Mouse (Mus musculus) thymus, postnatal 10 days (tissue): ENCODE measurements at regions not wholly inside any gene's neighbourhood (a gene's known extent, or its start where the extent isn't known, plus 50 kb on each side); places are given as distances from the start of the nearest gene placed in this dataset.

Experiments used
- DNase-seq, 2 experiments: peaks; one replicate each; pipeline ENCODE4 v3.0.0; 2021; ENCODE audit warnings: low spot score in 2 of 2

GRCm38 (mm10) chr1:77933095-77933766 is 263.7 kb downstream of the Pax3 start:
- DNase-seq: no peak

DNA sequence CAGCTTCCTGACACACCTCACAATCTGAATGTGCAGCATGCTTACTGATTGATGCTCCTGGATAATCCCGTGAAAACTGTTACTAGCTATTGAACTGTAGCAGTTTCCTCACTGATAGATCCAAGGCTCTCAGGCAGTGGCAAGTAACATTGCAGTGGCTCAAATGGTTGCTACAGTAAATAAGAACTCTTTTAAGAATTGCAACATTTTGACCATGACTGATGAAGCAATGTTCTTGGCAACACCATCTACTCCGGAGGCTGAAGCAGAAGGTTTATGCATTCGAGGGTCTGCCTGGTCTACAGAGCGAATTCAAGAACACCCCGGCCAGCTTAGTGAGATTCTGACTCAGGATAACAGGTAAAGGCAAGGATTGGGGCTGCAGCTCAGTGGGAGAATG is 264.7 kb downstream of the Pax3 start:
- no peak for DNase-seq

GRCm38 (mm10) chr1:77930661-77931060 is 266.3 kb downstream of the Pax3 start:
- no peak for DNase-seq

GRCm38 (mm10) chr1:77929552-77929951 is 267.4 kb downstream of the Pax3 start:
- no peak for DNase-seq

- DNase-seq: no peak
Measured at GRCm38 (mm10) chr1:77926146-77926545, 270.8 kb downstream of the Pax3 start.

GRCm38 (mm10) chr1:77896226-77896625 is 300.7 kb downstream of the Pax3 start:
- no peak for DNase-seq

- DNase-seq: no peak
Measured at GRCm38 (mm10) chr1:77879026-77879425, 317.9 kb downstream of the Pax3 start.

DNA sequence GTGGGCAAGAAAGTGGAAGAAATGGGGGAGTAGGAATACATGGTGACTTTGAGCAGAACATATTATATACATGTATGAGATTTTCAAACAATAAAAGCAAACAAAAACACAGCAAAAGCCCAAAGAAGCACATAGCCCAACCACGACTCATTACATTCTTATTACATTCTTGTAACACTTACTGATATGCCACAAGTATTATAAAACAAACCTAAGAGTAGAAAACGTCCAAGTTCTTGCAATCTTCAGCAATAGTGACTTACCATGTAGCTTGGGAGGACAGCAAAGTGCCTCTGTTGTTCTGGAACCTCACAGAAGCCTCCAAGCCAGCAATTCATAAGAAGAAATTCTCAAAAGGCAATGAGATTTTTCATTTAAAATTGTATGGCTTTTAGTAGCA is 326.8 kb downstream of the Pax3 start:
- DNase-seq: no peak

DNA sequence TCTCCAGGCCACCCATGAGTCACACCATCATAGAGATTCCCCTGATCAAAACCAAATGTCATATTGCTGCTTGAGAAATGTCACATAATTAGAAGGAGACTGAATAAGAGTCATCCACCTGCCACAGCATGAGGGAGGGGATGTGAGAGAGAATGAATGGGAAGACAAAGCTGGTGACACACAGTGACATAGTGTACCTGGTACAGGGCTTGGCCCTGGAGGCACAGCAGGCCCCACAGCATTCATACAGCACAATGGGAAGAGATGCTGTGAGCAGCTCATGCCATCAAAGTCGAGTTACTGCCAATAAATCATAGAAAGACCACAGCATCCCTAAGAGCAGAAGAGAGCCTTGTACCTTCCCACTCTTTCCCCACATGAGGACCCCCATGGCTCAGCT is 327.8 kb downstream of the Pax3 start:
- DNase-seq: no peak

GRCm38 (mm10) chr1:77859931-77860330 is 337.0 kb downstream of the Pax3 start:
- no peak for DNase-seq

GRCm38 (mm10) chr1:77854366-77854765 is 339.5 kb upstream of the Epha4 start:
- DNase-seq: no peak

GRCm38 (mm10) chr1:77847766-77848615 is 333.1 kb upstream of the Epha4 start:
- no peak for DNase-seq

- DNase-seq: no peak
Measured at GRCm38 (mm10) chr1:77846039-77846727, 331.3 kb upstream of the Epha4 start.

DNA sequence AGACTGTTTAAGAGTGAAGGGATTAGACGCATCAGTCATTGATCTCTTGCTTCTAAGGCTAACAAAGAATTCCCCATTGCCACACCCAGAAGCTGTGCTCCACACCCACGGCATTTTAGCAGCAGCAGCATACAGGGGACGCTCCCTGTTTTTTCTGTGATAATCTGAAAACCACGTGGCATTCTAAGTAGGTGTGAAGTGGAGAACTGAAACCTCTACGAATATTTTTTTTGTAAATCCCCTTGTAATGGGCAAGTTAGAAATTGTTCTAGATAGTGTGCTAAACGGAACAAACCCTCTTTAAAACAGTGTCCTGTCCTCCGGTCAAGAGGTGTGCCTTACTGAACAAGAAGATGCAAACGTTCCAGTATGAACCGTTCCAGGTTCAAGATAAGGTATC is 325.8 kb upstream of the Epha4 start:
- no peak for DNase-seq

GRCm38 (mm10) chr1:77832174-77832573 is 317.3 kb upstream of the Epha4 start:
- no peak for DNase-seq

GRCm38 (mm10) chr1:77824716-77825387 is 310.0 kb upstream of the Epha4 start:
- DNase-seq: no peak

DNA sequence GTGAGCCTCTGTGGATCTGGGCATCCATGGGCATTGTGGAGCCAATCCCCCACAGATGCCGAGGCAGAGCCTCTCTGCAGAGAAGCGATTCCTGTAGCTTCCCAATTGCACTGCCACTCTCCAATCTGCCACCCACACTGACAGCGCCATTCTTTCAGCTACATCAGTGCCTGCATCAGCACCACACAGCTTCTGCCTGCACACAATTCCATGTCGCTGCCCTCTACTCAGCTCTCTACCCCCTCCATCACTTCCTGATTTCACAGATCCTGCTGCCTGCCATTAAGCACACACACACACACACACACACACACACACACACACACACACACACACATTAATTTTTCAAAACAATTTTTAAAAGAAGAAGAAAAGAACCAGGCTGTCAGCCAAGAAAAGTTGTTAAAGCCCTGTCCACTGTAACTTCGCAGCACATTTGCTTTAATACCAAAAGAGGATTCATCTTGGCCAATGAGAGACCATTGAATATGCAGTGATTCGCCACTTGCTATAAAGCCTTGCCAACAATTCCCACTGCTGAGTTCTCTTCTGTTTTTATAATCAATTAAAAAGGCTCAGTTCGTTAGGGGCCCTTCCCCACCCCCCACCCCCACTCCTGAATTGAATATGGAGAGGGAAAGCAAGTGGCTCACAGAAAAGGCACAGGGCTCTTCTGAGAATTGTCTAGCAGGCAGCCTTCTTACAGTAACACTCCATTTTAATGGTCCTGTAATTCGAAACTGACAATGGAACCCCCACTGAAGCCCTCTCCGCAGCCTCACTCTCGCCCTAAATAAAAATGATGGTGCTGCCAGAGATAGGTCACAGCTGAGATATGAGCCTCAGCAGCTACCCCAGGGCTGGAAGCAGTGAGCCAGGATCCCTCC is 309.2 kb upstream of the Epha4 start:
- DNase-seq: no peak

DNA sequence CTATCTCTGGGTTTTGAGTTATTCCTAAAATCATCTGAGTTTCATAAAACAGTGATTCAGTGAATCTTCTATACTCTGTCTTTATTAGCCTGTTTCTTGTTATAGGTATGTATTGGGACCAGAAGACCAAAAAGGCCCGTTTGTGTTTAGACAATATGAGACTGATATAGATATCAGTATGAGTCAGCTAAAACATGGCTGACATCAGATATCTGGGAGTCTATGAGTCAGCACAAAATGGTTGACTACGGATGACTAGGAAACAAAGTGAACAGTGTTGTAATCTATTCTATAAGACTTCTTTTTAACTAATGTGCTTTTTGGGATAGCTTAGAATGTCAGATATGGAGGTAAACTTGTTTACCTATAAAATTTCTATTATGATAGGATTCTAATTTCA is 305.2 kb upstream of the Epha4 start:
- no peak for DNase-seq

GRCm38 (mm10) chr1:77815451-77815850 is 300.6 kb upstream of the Epha4 start:
- no peak for DNase-seq

GRCm38 (mm10) chr1:77811573-77811972 is 296.7 kb upstream of the Epha4 start:
- DNase-seq: no peak

GRCm38 (mm10) chr1:77790974-77791373 is 276.1 kb upstream of the Epha4 start:
- DNase-seq: no peak
